Mouse (Mus musculus) heart, postnatal 0 days (tissue): ENCODE data around the gene Uqcc2.

ENCODE experiments used
- CTCF ChIP-seq: IDR thresholded peaks from 2 replicates; pipeline ENCODE4 v1.5.1; 2016; ENCODE audit warnings: antibody characterized with exemption, control low read depth, low read depth
- EP300 ChIP-seq: IDR thresholded peaks from 2 replicates; pipeline ENCODE4 v1.6.1; 2016; ENCODE audit warnings: antibody characterized with exemption, low read depth

- TF ChIP-seq CTCF (no peak), EP300 (no peak)
Observed at GRCm38 (mm10) chr17:27131240-27131665, 2.5 kb downstream of the Uqcc2 start.
